Mouse (Mus musculus) brain, embryonic 18.5 days (tissue): ENCODE results near the gene Zcchc2.

Experiments used
- DNase-seq: peaks from one replicate; pipeline ENCODE4 v3.0.0-alpha.2; 2012; ENCODE audit warnings: low read depth, low spot score

The Zcchc2 gene

GRCm38 (mm10) chr1:105988903-105989639 is 1.1 kb upstream of the Zcchc2 start:
- no peak for DNase-seq

- DNase-seq = no peak
These were observed 594 bp upstream of the Zcchc2 start for GRCm38 (mm10) chr1:105989640-105989984.

GRCm38 (mm10) chr1:105990911-105991761 is 930 bp downstream of the Zcchc2 start:
- peak; percentile 22 for DNase-seq

- DNase-seq = no peak
These were observed 2.0 kb downstream of the Zcchc2 start for GRCm38 (mm10) chr1:105991931-105992837.

- DNase-seq = no peak
These were observed 3.0 kb downstream of the Zcchc2 start for GRCm38 (mm10) chr1:105993196-105993595.

- peak; percentile 45 for DNase-seq
These were observed 3.5 kb downstream of the Zcchc2 start for GRCm38 (mm10) chr1:105993601-105994209.

- no peak for DNase-seq
These were observed 5.8 kb downstream of the Zcchc2 start for GRCm38 (mm10) chr1:105995966-105996365.

GRCm38 (mm10) chr1:105997282-105997681 is 7.1 kb downstream of the Zcchc2 start:
- no peak for DNase-seq

GRCm38 (mm10) chr1:105999802-106000201 is 9.6 kb downstream of the Zcchc2 start:
- DNase-seq = no peak

GRCm38 (mm10) chr1:106007581-106007980 is 17.4 kb downstream of the Zcchc2 start:
- DNase-seq = no peak

GRCm38 (mm10) chr1:106011097-106011496 is 20.9 kb downstream of the Zcchc2 start:
- no peak for DNase-seq

GRCm38 (mm10) chr1:106013759-106014158 is 23.6 kb downstream of the Zcchc2 start:
- no peak for DNase-seq

- no peak for DNase-seq
These were observed 26.1 kb downstream of the Zcchc2 start for GRCm38 (mm10) chr1:106016262-106016661.

GRCm38 (mm10) chr1:106019854-106020253 is 29.6 kb downstream of the Zcchc2 start:
- DNase-seq = no peak

GRCm38 (mm10) chr1:106022998-106023397 is 32.8 kb downstream of the Zcchc2 start:
- DNase-seq = no peak

GRCm38 (mm10) chr1:106024254-106024653 is 34.0 kb downstream of the Zcchc2 start:
- no peak for DNase-seq

- DNase-seq = no peak
These were observed 34.6 kb downstream of the Zcchc2 start for GRCm38 (mm10) chr1:106024778-106025177.

GRCm38 (mm10) chr1:106029769-106030168 is 39.6 kb downstream of the Zcchc2 start:
- no peak for DNase-seq

- no peak for DNase-seq
These were observed 40.1 kb downstream of the Zcchc2 start for GRCm38 (mm10) chr1:106030331-106030730.

- no peak for DNase-seq
These were observed 40.7 kb downstream of the Zcchc2 start for GRCm38 (mm10) chr1:106030886-106031285.

GRCm38 (mm10) chr1:106031908-106032307 is 41.7 kb downstream of the Zcchc2 start:
- DNase-seq = no peak
